Mouse (Mus musculus) intestine, embryonic 14.5 days (tissue): Measurements from ENCODE around the gene Lst1. TPM values are rescaled to one million over a fixed set of nuclear protein-coding genes. Genes with fewer than 3 reads are reported as not detected.
"Not testable (repeated sequence)": the region's sequence is repeated elsewhere in the genome, so short reads cannot be mapped to it uniquely, and the experiment has no call there.

Source experiments
- ATAC-seq: fragments of 200-750 bp; cut with Nextera tagmentation; replicated peaks from 2 replicates; pipeline ENCODE4 v1.8.0; 2017; ENCODE audit warnings: low read depth, moderate number of reproducible peaks, moderate TSS enrichment, moderate library complexity; ENCODE audit not compliant: low FRiP score, low TSS enrichment
- DNase-seq: peaks from one replicate; pipeline ENCODE4 v3.0.0-alpha.2; 2018; ENCODE audit warnings: low spot score
- H3K27ac ChIP-seq: fragments of 300-500 bp; sonication (generic); 2 replicates; pipeline ENCODE4 v1.5.1; 2014; ENCODE audit warnings: low read depth, mild to moderate bottlenecking, control low read depth
- H3K27me3 ChIP-seq: fragments of 300-500 bp; sonication (generic); replicated peaks from 2 replicates; pipeline ENCODE4 v1.6.1; 2014; ENCODE audit warnings: low read length, control low read depth; ENCODE audit not compliant: control insufficient read depth, insufficient read depth
- H3K36me3 ChIP-seq: fragments of 300-500 bp; sonication (generic); 2 replicates; pipeline ENCODE4 v1.6.1; 2014; ENCODE audit warnings: low read length, control low read depth; ENCODE audit not compliant: control insufficient read depth, insufficient read depth
- H3K4me1 ChIP-seq: fragments of 300-500 bp; sonication (generic); replicated peaks from 2 replicates; pipeline ENCODE4 v1.6.1; 2014; ENCODE audit warnings: low read length, control low read depth, mixed read lengths; ENCODE audit not compliant: control insufficient read depth, insufficient read depth
- H3K4me2 ChIP-seq: fragments of 300-500 bp; sonication (generic); 2 replicates; pipeline ENCODE4 v1.6.1; 2014; ENCODE audit warnings: low read length
- H3K4me3 ChIP-seq: fragments of 300-500 bp; sonication (generic); 2 replicates; pipeline ENCODE4 v1.5.1; 2014; ENCODE audit warnings: low read depth, low read length, control low read depth, mixed read lengths
- H3K9ac ChIP-seq: fragments of 300-500 bp; sonication (generic); 2 replicates; pipeline ENCODE4 v1.6.1; 2014; ENCODE audit warnings: mild to moderate bottlenecking, low read length
- H3K9me3 ChIP-seq: fragments of 300-500 bp; sonication (generic); 2 replicates; pipeline ENCODE4 v1.6.1; 2016; ENCODE audit warnings: low read length, control low read depth; ENCODE audit not compliant: control insufficient read depth
- WGBS: fragments of 180-500 bp; shearing (Covaris S2); extraction: QIAGEN DNeasy Blood & Tissue Kit; methylation state at CpG from one replicate; pipeline ENCODE4 v1.1.7; 2014; 5-methylcytosine and 5-hydroxymethylcytosine counted together
- polyA plus RNA-seq: library from polyadenylated mRNA; unstranded; fragments of >200 nt; fragmentation: Nextera tagmentation; extraction: Ambion mirVana; gene quantifications from 2 replicates; pipeline ENCODE4 v1.2.1, GENCODE M21; 2014

Lst1 gene
- polyA plus RNA-seq, result 16.9 and 19.1 TPM in 2 replicates

- Histone ChIP-seq H3K27me3 (no peaks in the 10 kb centered on the region), H3K9ac (no peak within 1 kb of the TSS), H3K4me2 (no peak within 1 kb of the TSS), H3K27ac (no peak within 1 kb of the TSS), H3K36me3 (no peaks in the 10 kb centered on the region), H3K4me1 (peaks cover 5% of the 10 kb centered on the region), H3K4me3 (no peak within 1 kb of the TSS), H3K9me3 (no peaks in the 10 kb centered on the region)
- WGBS, result 63% methylated on average over 7 of the region's 7 CpGs
- no peak for DNase-seq
- ATAC-seq, result no peak
Measured at GRCm38 (mm10) chr17:35187959-35188610, at the start of gene Lst1. Gene Lst1, minus strand, starts transcription at chr17:35188439.

- no peaks in the 10 kb centered on the region for H3K36me3 ChIP-seq
- H3K27ac ChIP-seq, result no peak overlapping the region
- WGBS, result 91% methylated on average over 12 of the region's 12 CpGs
- no peaks in the 10 kb centered on the region for H3K27me3 ChIP-seq
- H3K9ac ChIP-seq, result no peak overlapping the region
- DNase-seq (no peak), ATAC-seq (no peak)
- H3K4me1 ChIP-seq, result peaks cover 35% of the 10 kb centered on the region
- no peak overlapping the region for H3K4me2 ChIP-seq
- H3K9me3 ChIP-seq, result no peaks in the 10 kb centered on the region
- no peak overlapping the region for H3K4me3 ChIP-seq
Measured at GRCm38 (mm10) chr17:35237504-35237903, 49.3 kb upstream of the Lst1 start.

GRCm38 (mm10) chr17:35236996-35237395 lies 48.8 kb upstream of the Lst1 start:
- Histone ChIP-seq H3K9me3 (no peaks in the 10 kb centered on the region), H3K9ac (no peak overlapping the region), H3K4me3 (no peak overlapping the region), H3K27me3 (no peaks in the 10 kb centered on the region), H3K4me2 (no peak overlapping the region), H3K36me3 (no peaks in the 10 kb centered on the region), H3K4me1 (peaks cover 38% of the 10 kb centered on the region), H3K27ac (no peak overlapping the region)
- DNase-seq (no peak), ATAC-seq (no peak)
- WGBS, result 72% methylated on average over 9 of the region's 9 CpGs

- peak; percentile 56 for ATAC-seq
- 2% methylated on average over 18 of the region's 18 CpGs for WGBS
- Histone ChIP-seq H3K4me3 (peak overlapping the region; percentile 59), H3K9ac (peak overlapping the region; percentile 73), H3K36me3 (peaks cover 1% of the 10 kb centered on the region; the same call in 1 of the 2 replicates), H3K4me1 (peaks cover 42% of the 10 kb centered on the region), H3K27ac (peak overlapping the region; percentile 96), H3K27me3 (no peaks in the 10 kb centered on the region), H3K9me3 (no peaks in the 10 kb centered on the region), H3K4me2 (peak overlapping the region; percentile 84)
- DNase-seq, result peak; percentile 100
Measured at GRCm38 (mm10) chr17:35236390-35236746, 48.1 kb upstream of the Lst1 start.

GRCm38 (mm10) chr17:35235614-35236389 lies 47.6 kb upstream of the Lst1 start, which contains the start of gene Nfkbil1:
Gene Nfkbil1, minus strand, starts transcription at chr17:35235792.
- H3K27ac ChIP-seq, result peak within 1 kb of the TSS; percentile 96
- H3K9me3 ChIP-seq, result no peaks in the 10 kb centered on the region
- ATAC-seq (peak; percentile 79), DNase-seq (peak; percentile 87)
- peak within 1 kb of the TSS; percentile 84 for H3K4me2 ChIP-seq
- H3K4me1 ChIP-seq, result peaks cover 41% of the 10 kb centered on the region
- whole genome bisulfite sequencing, result under 1% methylated on average over 35 of the region's 35 CpGs
- H3K4me3 ChIP-seq, result peak within 1 kb of the TSS; percentile 59
- H3K9ac ChIP-seq, result peak within 1 kb of the TSS; percentile 73
- H3K36me3 ChIP-seq, result peaks cover 7% of the 10 kb centered on the region; the same call in 1 of the 2 replicates
- H3K27me3 ChIP-seq, result no peaks in the 10 kb centered on the region

GRCm38 (mm10) chr17:35234903-35235302 lies 46.7 kb upstream of the Lst1 start:
- H3K9ac ChIP-seq, result peak overlapping the region; percentile 73
- ATAC-seq (0 out of 2 replicates have a peak, but pooled peaks have one; percentile 2), DNase-seq (peak; percentile 79)
- H3K36me3 ChIP-seq, result peaks cover 10% of the 10 kb centered on the region; the same call in 1 of the 2 replicates
- peaks cover 39% of the 10 kb centered on the region for H3K4me1 ChIP-seq
- H3K27me3 ChIP-seq, result no peaks in the 10 kb centered on the region
- peak overlapping the region; percentile 84 for H3K4me2 ChIP-seq
- H3K4me3 ChIP-seq, result peak overlapping the region; percentile 59
- H3K9me3 ChIP-seq, result no peaks in the 10 kb centered on the region
- WGBS, result 3% methylated on average over 31 of the region's 31 CpGs
- H3K27ac ChIP-seq, result peak overlapping the region; percentile 96

- Histone ChIP-seq H3K4me3 (peak overlapping the region; percentile 59; the same call in 1 of the 2 replicates), H3K36me3 (peaks cover 18% of the 10 kb centered on the region), H3K4me2 (peak overlapping the region; percentile 84), H3K27ac (peak overlapping the region; percentile 96), H3K4me1 (peaks cover 42% of the 10 kb centered on the region)
- not testable (repeated sequence) for H3K27me3 ChIP-seq, H3K9me3 ChIP-seq, DNase-seq, ATAC-seq, H3K9ac ChIP-seq
- 86% methylated on average over 7 of the region's 7 CpGs for WGBS
Measured at GRCm38 (mm10) chr17:35234090-35234489, 45.9 kb upstream of the Lst1 start.

GRCm38 (mm10) chr17:35233114-35233980 lies 45.1 kb upstream of the Lst1 start, which contains the start of gene Atp6v1g2:
Gene Atp6v1g2, plus strand, starts transcription at chr17:35233660.
- 39% methylated on average over 18 of the region's 18 CpGs for WGBS
- DNase-seq, result no peak
- Histone ChIP-seq H3K4me1 (peaks cover 42% of the 10 kb centered on the region), H3K4me2 (peak within 1 kb of the TSS; percentile 84), H3K9ac (peak within 1 kb of the TSS; percentile 73), H3K36me3 (peaks cover 25% of the 10 kb centered on the region), H3K27me3 (no peaks in the 10 kb centered on the region), H3K27ac (peak within 1 kb of the TSS; percentile 96), H3K4me3 (peak within 1 kb of the TSS; percentile 59), H3K9me3 (no peaks in the 10 kb centered on the region)
- 0 out of 2 replicates have a peak, but pooled peaks have one; percentile 2 for ATAC-seq
